Mouse (Mus musculus) embryonic fibroblast, embryonic 13.5 days (primary cell): ENCODE measurements around the gene Klhl22. TPM values are rescaled to one million over a fixed set of nuclear protein-coding genes. Genes with fewer than 3 reads are reported as not detected.

ENCODE experiments used
- H3K27ac ChIP-seq: 2 replicates; pipeline ENCODE4 v1.5.1; 2012; ENCODE audit warnings: low read length, control low read depth, inconsistent platforms; ENCODE audit not compliant: insufficient read depth
- H3K4me1 ChIP-seq: 2 replicates; pipeline ENCODE4 v1.6.1; 2011; ENCODE audit warnings: low read length; ENCODE audit not compliant: control insufficient read depth, insufficient read depth
- H3K4me3 ChIP-seq: 2 replicates; pipeline ENCODE4 v1.5.1; 2011; ENCODE audit warnings: mild to moderate bottlenecking, control low read depth, low read length; ENCODE audit not compliant: insufficient read depth
- CTCF ChIP-seq: IDR thresholded peaks from 2 replicates; pipeline ENCODE4 v1.5.1; 2011; ENCODE audit warnings: mild to moderate bottlenecking, control low read depth, low read length, moderate library complexity, borderline replicate concordance; ENCODE audit not compliant: insufficient read depth
- POLR2A ChIP-seq: IDR thresholded peaks from 2 replicates; pipeline ENCODE4 v1.6.1; 2011; ENCODE audit warnings: low read depth, mild to moderate bottlenecking, control low read depth, low read length, moderate library complexity
- polyA plus RNA-seq: library from polyadenylated mRNA; stranded (reverse); fragments of >200 nt; gene quantifications from 2 replicates; pipeline ENCODE4 v1.2.4, GENCODE M21; 2011; ENCODE audit warnings: low read depth; ENCODE audit not compliant: missing spikeins, insufficient read length

Klhl22 gene
- polyA plus RNA-seq, 1 experiment: 63.8 TPM

GRCm38 (mm10) chr16:17778223-17778622 lies 18.8 kb downstream of the Klhl22 start:
- Histone ChIP-seq H3K27ac (no peak overlapping the region), H3K4me1 (peaks cover 6% of the 10 kb centered on the region; the same call in 1 of the 2 replicates), H3K4me3 (no peak overlapping the region)
- TF ChIP-seq CTCF: no peak
- no peak for TF ChIP-seq POLR2A

DNA sequence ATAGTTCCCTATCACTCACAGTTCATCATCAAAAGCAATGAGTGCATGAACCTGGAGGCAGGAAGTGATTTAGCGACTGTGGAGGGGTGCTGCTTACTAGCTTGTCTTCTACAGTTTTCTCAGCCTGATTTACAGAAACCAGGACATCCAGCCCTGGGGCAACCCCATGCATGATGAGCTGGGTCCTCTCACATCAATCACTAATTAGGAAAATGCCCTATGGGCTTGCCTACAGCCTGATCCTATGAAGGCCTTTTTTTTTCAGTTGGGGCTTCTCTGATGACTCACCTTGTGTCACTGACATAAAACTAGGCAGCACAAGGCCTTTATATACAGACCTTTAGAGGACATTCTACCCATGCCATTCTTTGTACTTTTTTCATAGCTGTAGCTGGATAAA lies 20.3 kb downstream of the Klhl22 start:
- H3K4me1 ChIP-seq: peaks cover 8% of the 10 kb centered on the region; the same call in 1 of the 2 replicates
- no peak overlapping the region for H3K4me3 ChIP-seq
- TF ChIP-seq CTCF: no peak
- no peak for TF ChIP-seq POLR2A
- H3K27ac ChIP-seq: no peak overlapping the region

DNA sequence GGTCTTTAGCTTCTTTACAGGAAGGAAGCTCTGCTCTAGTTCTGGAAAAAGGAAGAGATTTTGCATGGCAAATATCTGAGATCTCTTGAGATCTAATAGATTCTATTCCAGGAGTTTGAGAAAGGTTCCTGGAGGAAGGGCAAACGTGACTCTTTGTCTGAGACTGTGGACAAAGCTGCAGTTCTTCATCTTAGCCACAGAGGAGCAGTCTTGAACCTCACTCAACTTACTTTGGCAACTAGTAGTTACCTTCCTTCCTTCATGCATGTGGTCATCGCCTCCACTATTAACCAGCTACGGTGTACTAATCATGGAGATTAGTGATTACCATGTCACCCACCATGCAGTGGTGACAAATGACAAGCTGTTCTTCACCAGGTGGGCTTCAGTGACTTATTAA lies 25.9 kb downstream of the Klhl22 start:
- TF ChIP-seq POLR2A (no peak), CTCF (no peak)
- H3K4me3 ChIP-seq: no peak overlapping the region
- H3K4me1 ChIP-seq: 0 out of 2 replicates have a peak, but pooled peaks cover 2% of the 10 kb centered on the region
- H3K27ac ChIP-seq: no peak overlapping the region

GRCm38 (mm10) chr16:17792728-17793127 lies 33.3 kb downstream of the Klhl22 start:
- no peak overlapping the region for H3K4me3 ChIP-seq
- no peaks in the 10 kb centered on the region; the same call in 1 of the 2 replicates for H3K4me1 ChIP-seq
- TF ChIP-seq POLR2A: no peak
- TF ChIP-seq CTCF: no peak
- H3K27ac ChIP-seq: no peak overlapping the region

DNA sequence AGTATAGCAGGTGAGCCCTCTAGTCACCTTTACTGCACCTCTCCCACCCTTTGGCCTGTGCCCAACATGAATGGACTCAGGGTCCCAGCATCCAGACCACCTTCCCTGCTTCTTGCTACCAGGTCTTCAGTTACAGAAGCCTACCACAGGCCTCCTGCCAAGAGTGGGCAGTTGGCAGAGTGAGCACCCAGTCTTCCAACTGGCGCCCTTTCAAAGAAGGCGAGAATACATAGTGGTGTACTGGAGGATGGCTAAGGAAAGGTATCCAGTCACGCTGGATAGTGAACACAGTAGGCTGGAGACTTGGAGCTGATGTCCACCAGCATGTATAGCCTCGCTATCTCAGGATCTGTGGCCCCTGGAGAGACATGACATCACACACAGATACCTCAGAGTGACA lies 34.6 kb downstream of the Klhl22 start:
- Histone ChIP-seq H3K4me1 (peaks cover 2% of the 10 kb centered on the region; the same call in 1 of the 2 replicates), H3K27ac (no peak overlapping the region), H3K4me3 (no peak overlapping the region)
- no peak for TF ChIP-seq POLR2A

DNA sequence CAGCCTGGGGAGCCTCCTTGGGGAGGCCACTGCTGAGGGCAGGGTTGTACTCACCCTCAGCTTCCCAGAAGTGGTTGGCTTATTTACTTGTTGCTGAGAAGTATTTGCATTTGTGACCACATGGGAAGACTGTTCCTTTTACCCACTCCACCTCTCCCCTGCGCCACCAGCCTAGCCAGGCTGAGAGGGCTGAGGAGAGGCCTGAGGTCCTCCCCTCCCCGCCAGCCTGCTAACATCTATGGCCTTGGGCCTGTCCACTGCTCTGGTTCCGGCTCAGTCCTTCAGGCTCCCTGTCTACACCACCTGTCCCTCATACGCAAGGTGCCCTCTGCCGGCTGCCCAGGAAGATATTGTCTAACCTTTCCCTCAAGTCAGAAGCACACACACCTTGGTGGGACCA lies 36.2 kb downstream of the Klhl22 start:
- H3K4me1 ChIP-seq: peaks cover 15% of the 10 kb centered on the region
- no peak overlapping the region for H3K4me3 ChIP-seq
- no peak overlapping the region for H3K27ac ChIP-seq
- TF ChIP-seq CTCF (0 out of 2 replicates have a peak, but pooled peaks have one; percentile 7), POLR2A (no peak)

DNA sequence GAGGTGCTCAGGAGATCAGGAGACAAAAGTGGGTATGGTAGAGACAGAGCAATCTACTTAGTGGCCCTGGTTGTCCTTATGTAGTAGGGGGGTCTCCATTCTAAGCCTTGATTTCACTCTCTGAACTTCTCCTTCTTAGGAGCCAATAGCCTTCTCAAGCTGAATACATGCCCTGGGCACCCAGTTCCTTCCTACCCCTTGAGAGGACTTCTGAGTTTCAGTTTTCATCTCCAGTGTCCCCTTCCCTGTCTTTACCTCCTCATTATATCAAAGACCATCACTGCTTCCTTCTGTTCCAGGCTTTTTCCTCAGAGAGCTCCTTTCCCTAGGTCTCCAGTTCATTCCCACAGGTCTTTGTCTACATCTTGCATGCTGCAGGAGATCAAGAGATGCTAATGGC lies 37.1 kb downstream of the Klhl22 start:
- peak overlapping the region; percentile 21; the same call in 1 of the 2 replicates for H3K4me3 ChIP-seq
- H3K4me1 ChIP-seq: peaks cover 20% of the 10 kb centered on the region
- TF ChIP-seq CTCF: no peak
- peak overlapping the region; percentile 61 for H3K27ac ChIP-seq

DNA sequence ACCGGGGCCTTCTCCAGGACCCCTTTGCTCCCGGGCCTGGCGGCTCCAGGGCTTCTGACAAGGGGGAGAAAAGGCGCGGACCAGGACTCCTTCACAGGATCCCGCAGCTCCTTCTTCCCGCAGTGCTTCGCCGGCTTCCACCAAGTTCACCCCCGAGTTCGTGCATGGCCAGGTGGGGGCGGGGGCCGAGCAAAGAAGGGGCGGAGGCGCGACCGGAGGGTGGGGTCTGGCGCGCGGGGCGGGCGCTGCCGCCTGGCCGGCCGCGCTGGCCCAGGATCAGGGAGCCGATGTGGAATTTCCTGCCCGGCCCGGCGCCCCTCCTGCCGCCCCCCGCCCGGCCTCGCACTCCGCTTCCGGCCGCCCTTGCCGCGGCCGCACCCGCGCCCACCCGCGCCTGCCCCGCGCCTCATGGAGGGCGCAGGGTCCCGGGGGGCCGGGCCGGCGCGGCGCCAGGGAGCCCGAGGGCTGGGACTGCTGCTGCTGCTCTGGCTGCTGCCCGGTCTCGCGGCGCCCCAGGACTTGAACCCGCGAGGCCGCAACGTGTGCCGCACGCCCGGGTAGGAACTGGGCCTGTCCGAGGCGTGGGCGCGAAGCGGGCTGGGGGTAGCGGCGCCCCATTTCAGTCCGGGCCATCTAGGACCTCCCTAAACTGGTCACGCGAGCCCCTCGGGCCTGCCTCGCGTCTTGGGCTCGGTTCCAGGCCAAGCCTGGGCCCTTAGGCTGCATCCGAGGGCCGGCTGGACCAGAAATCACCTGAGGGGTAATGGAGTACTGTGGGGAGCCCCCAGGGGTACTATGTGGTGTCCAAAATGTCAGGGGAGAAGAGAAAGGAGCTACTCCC lies 37.8 kb downstream of the Klhl22 start, which contains the start of gene Scarf2:
Scarf2 (plus strand) TSS at position 312 of the 841 bp plus-strand sequence.
- H3K4me3 ChIP-seq: peak within 1 kb of the TSS; percentile 80
- H3K27ac ChIP-seq: peak within 1 kb of the TSS; percentile 75
- H3K4me1 ChIP-seq: peaks cover 26% of the 10 kb centered on the region
- no peak; the same call in 1 of the 2 replicates for TF ChIP-seq POLR2A
- no peak for TF ChIP-seq CTCF

- peak overlapping the region; percentile 75 for H3K27ac ChIP-seq
- TF ChIP-seq CTCF (no peak), POLR2A (peak; percentile 37; the same call in 1 of the 2 replicates)
- peaks cover 32% of the 10 kb centered on the region for H3K4me1 ChIP-seq
- peak overlapping the region; percentile 80 for H3K4me3 ChIP-seq
These were observed 38.4 kb downstream of the Klhl22 start for GRCm38 (mm10) chr16:17797812-17798311.
